In genomic region chr16:18411802-18412476, GRCm38 (mm10) we compare ENCODE assay signal across 9 mouse cellular contexts. TPM values are rescaled to one million over a fixed set of nuclear protein-coding genes. Genes with fewer than 3 reads are reported as not detected.
DNase-seq lines count a peak whose midpoint lies in the region; ATAC-seq and TF ChIP-seq lines count a peak whose summit lies in the region.
"Had no signal": no experiment of that assay in that cellular context is flagged by ENCODE, and none has a peak within 500 bp of the region (broad histone marks: within the 10 kb centered on the region; RNA-seq: fewer than 3 reads in every experiment).

No protein-coding gene starts in this region.

- no peak overlapping the region for H3K27ac ChIP-seq in forebrain, embryonic 13.5 days
- no peak overlapping the region for H3K27ac ChIP-seq in forebrain, embryonic 16.5 days (ENCODE audit: low read length)
- peak overlapping the region; percentile 62 for H3K27ac ChIP-seq in heart, postnatal 0 days (ENCODE audit: low read depth)
- H3K27ac ChIP-seq: embryonic facial prominence, embryonic 13.5 days had no signal

- H3K4me2 ChIP-seq in forebrain, embryonic 13.5 days = no peak overlapping the region
- H3K4me2 ChIP-seq in forebrain, embryonic 16.5 days (ENCODE audit: low read length) = no peak overlapping the region
- no peak overlapping the region for H3K4me2 ChIP-seq in heart, postnatal 0 days (ENCODE audit: low read depth, low read length)
- H3K4me2 ChIP-seq: embryonic facial prominence, embryonic 13.5 days had no signal

- TF ChIP-seq CTCF in heart, postnatal 0 days (IDR thresholded peaks at IDR 0.05; ENCODE audit: low read depth) = no peak

- no peak for ATAC-seq in forebrain, embryonic 13.5 days
- no peak for ATAC-seq in forebrain, embryonic 16.5 days
- ATAC-seq in heart, postnatal 0 days (ENCODE audit: insufficient read depth, low read depth) = peak; percentile 68

- TF ChIP-seq EP300 in heart, postnatal 0 days (IDR thresholded peaks at IDR 0.05; ENCODE audit: low read depth) = peak; percentile 60; the same call in 1 of the 2 replicates

- no peaks in the 10 kb centered on the region for H3K27me3 ChIP-seq in forebrain, embryonic 13.5 days
- H3K27me3 ChIP-seq in forebrain, embryonic 16.5 days (replicated peaks; ENCODE audit: control insufficient read depth, insufficient read depth, low read length) = no peaks in the 10 kb centered on the region
- H3K27me3 ChIP-seq in heart, postnatal 0 days (ENCODE audit: control insufficient read depth, insufficient read depth, low read length) = no peaks in the 10 kb centered on the region
- H3K27me3 ChIP-seq: embryonic facial prominence, embryonic 13.5 days had no signal

- 0 out of 2 replicates have a peak overlapping the region, but pooled peaks have one; percentile 26 for H3K9ac ChIP-seq in forebrain, embryonic 13.5 days
- H3K9ac ChIP-seq in forebrain, embryonic 16.5 days (replicated peaks; ENCODE audit: low read depth, low read length) = no peak overlapping the region
- H3K9ac ChIP-seq in heart, postnatal 0 days (replicated peaks; ENCODE audit: low read depth, low read length) = no peak overlapping the region
- H3K9ac ChIP-seq: embryonic facial prominence, embryonic 13.5 days had no signal

- peak; percentile 34 to 38 for DNase-seq in spleen, adult 18-20 months
- no peak for DNase-seq in spleen, postnatal 4 days (ENCODE audit: low spot score in 2 of 2)
- peak; percentile 67 for DNase-seq in heart, postnatal 0 days (ENCODE audit: low spot score)
- DNase-seq in layer of hippocampus, adult 9-11 months = peak; percentile 83
- peak; percentile 57 for DNase-seq in thymus, postnatal 14 days
- DNase-seq in left cerebral cortex, adult 8-10 months (ENCODE audit: low spot score in 2 of 2) = no peak

- 84% methylated on average over 12 of the region's 12 CpGs for WGBS in forebrain, embryonic 13.5 days
- WGBS in forebrain, embryonic 16.5 days = 82% methylated on average over 12 of the region's 12 CpGs
- 66% methylated on average over 12 of the region's 12 CpGs for WGBS in heart, postnatal 0 days

- H3K4me1 ChIP-seq in forebrain, embryonic 13.5 days = peaks cover 26% of the 10 kb centered on the region
- H3K4me1 ChIP-seq in forebrain, embryonic 16.5 days (replicated peaks; ENCODE audit: control insufficient read depth, insufficient read depth, low read length) = peaks cover 11% of the 10 kb centered on the region; the same call in 1 of the 2 replicates
- peaks cover 40% of the 10 kb centered on the region for H3K4me1 ChIP-seq in heart, postnatal 0 days (ENCODE audit: control insufficient read depth, insufficient read depth)

- H3K36me3 ChIP-seq in forebrain, embryonic 13.5 days (ENCODE audit: poor library complexity, severe bottlenecking) = peaks cover 50% of the 10 kb centered on the region
- H3K36me3 ChIP-seq in forebrain, embryonic 16.5 days (ENCODE audit: control insufficient read depth, insufficient read depth) = 0 out of 2 replicates have a peak, but pooled peaks cover 2% of the 10 kb centered on the region
- H3K36me3 ChIP-seq in heart, postnatal 0 days (replicated peaks; ENCODE audit: control insufficient read depth, insufficient read depth, low read length) = peaks cover 24% of the 10 kb centered on the region

- H3K9me3 ChIP-seq in forebrain, embryonic 13.5 days (replicated peaks) = no peaks in the 10 kb centered on the region
- no peaks in the 10 kb centered on the region for H3K9me3 ChIP-seq in forebrain, embryonic 16.5 days (ENCODE audit: control insufficient read depth, low read length)
- no peaks in the 10 kb centered on the region for H3K9me3 ChIP-seq in heart, postnatal 0 days (replicated peaks; ENCODE audit: control insufficient read depth, low read length)
- H3K9me3 ChIP-seq: embryonic facial prominence, embryonic 13.5 days had no signal

- no peak overlapping the region for H3K4me3 ChIP-seq in forebrain, embryonic 13.5 days
- no peak overlapping the region for H3K4me3 ChIP-seq in forebrain, embryonic 16.5 days (replicated peaks; ENCODE audit: low read length)
- no peak overlapping the region for H3K4me3 ChIP-seq in heart, postnatal 0 days (ENCODE audit: low read depth, low read length)
- H3K4me3 ChIP-seq: embryonic facial prominence, embryonic 13.5 days had no signal

RNA-seq across cellular contexts. Expression of gene Txnrd2, which starts 14.2 kb away (rescaled TPM):
- polyA plus RNA-seq in forebrain, embryonic 13.5 days (2015; fragmentation: Nextera tagmentation; extraction: Ambion mirVana) = 23.4 and 25.1 TPM in 2 replicates
- polyA plus RNA-seq in forebrain, embryonic 16.5 days (2015; fragmentation: Nextera tagmentation; extraction: Ambion mirVana) = 24.0 and 27.8 TPM in 2 replicates
- 12.7 and 14.7 TPM in 2 replicates for total RNA-seq in heart, postnatal 0 days (2014; rRNA removed; ENCODE audit: low replicate concordance)
- 40.0 and 41.2 TPM in 2 replicates for polyA plus RNA-seq in heart, postnatal 0 days (2015; fragmentation: Nextera tagmentation; extraction: Ambion mirVana)
- 10 to 100 TPM; 16.5 to 22.7 (median 19.1) TPM for total RNA-seq in left cerebral cortex, adult 8-10 months (2022)

RNA-seq across cellular contexts. Expression of gene Comt, which starts 14.7 kb away (rescaled TPM):
- 64.0 and 70.1 TPM in 2 replicates for polyA plus RNA-seq in forebrain, embryonic 13.5 days (2015; fragmentation: Nextera tagmentation; extraction: Ambion mirVana)
- polyA plus RNA-seq in forebrain, embryonic 16.5 days (2015; fragmentation: Nextera tagmentation; extraction: Ambion mirVana) = 88.8 and 98.1 TPM in 2 replicates
- 160 and 168 TPM in 2 replicates for total RNA-seq in heart, postnatal 0 days (2014; rRNA removed; ENCODE audit: low replicate concordance)
- polyA plus RNA-seq in heart, postnatal 0 days (2015; fragmentation: Nextera tagmentation; extraction: Ambion mirVana) = 155 and 158 TPM in 2 replicates
- total RNA-seq in left cerebral cortex, adult 8-10 months (2022) = 10 to 100 TPM; 92.9 to 97.2 (median 94.3) TPM

Comparison
In these comparisons a context has a peak if more than half of its experiments do, and no peak if none do; other contexts are left out.
1. DNase-seq: peak in spleen, adult 18-20 months (2 of 2), heart, postnatal 0 days (single experiment), layer of hippocampus, adult 9-11 months (single experiment) and thymus, postnatal 14 days (single experiment); none in spleen, postnatal 4 days (0 of 2) and left cerebral cortex, adult 8-10 months (0 of 2).